Mouse (Mus musculus): ENCODE measurements around the gene Crhr2. TPM values are rescaled to one million over a fixed set of nuclear protein-coding genes. Genes with fewer than 3 reads are reported as not detected.

Gene Crhr2
- polyA plus RNA-seq (2012; ENCODE audit: insufficient read depth, low replicate concordance) = not detected in 2 replicates

DNA sequence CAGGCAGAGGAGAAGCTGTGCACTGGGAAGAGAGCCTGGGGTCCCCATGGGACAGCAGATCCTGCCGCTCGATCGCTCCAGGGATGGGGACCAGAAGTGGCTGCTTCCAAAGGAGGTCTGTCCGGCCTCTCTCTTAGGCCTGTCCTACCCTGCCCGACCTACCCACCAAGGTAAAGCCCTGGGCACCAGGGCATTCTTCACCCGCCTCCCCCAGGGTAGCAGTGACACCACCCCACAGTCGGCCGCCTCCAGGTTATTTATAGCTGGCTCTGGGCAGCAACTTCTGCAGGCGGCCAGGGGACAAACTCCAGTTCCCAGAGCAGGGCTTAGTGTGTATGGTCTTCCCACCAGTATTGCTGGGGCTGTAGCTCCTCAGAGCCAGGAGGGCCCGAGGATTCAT lies at the start of gene Crhr2:
Crhr2 (minus strand) TSS at position 223 of the 400 bp plus-strand sequence.
- Histone ChIP-seq H3K27me3 (replicated peaks) (peaks cover 76% of the 10 kb centered on the region), H3K36me3 (replicated peaks; ENCODE audit: low read length) (no peaks in the 10 kb centered on the region), H3K4me3 (replicated peaks) (no peak within 1 kb of the TSS), H3K4me1 (no peaks in the 10 kb centered on the region), H3K9me3 (peaks cover 12% of the 10 kb centered on the region)
- no peak for TF ChIP-seq FLI1 (IDR thresholded peaks at IDR 0.05; ENCODE audit: low read length)
- no peak for TF ChIP-seq GATA1 (IDR thresholded peaks at IDR 0.05; ENCODE audit: borderline replicate concordance, low read length)

DNA sequence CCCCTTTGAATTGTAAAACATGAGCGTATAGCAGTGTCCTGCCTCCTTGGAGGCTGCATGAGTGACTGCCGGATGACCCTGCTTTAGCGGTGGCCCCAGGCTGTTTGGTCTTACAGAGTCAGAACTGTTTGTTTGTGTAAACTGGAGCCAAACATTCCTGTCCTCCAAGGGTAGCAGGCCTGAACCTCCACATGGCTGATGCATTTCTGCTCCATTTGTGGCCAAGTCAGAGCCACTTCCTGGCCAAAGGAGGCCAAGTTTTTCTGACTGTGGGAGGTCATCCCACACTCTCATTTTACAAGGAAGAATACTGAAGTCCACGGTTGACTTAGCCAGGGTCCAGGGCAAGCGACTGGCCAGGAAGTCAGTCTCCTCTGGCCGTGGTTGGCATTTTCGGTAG lies 46.7 kb upstream of the Crhr2 start:
- H3K9me3 ChIP-seq = peaks cover 9% of the 10 kb centered on the region; the same call in 1 of the 2 replicates
- H3K27me3 ChIP-seq (replicated peaks) = peaks cover 39% of the 10 kb centered on the region
- peaks cover 8% of the 10 kb centered on the region for H3K4me1 ChIP-seq
- no peak for TF ChIP-seq FLI1 (IDR thresholded peaks at IDR 0.05; ENCODE audit: low read length)
- no peak for TF ChIP-seq GATA1 (IDR thresholded peaks at IDR 0.05; ENCODE audit: borderline replicate concordance, low read length)
- no peak overlapping the region for H3K4me3 ChIP-seq (replicated peaks)
- no peaks in the 10 kb centered on the region for H3K36me3 ChIP-seq (replicated peaks; ENCODE audit: low read length)

GRCm38 (mm10) chr6:55177060-55177732 lies 44.4 kb upstream of the Crhr2 start:
- peaks cover 8% of the 10 kb centered on the region for H3K4me1 ChIP-seq
- peaks cover 54% of the 10 kb centered on the region for H3K27me3 ChIP-seq (replicated peaks)
- H3K9me3 ChIP-seq = no peaks in the 10 kb centered on the region
- H3K36me3 ChIP-seq (replicated peaks; ENCODE audit: low read length) = no peaks in the 10 kb centered on the region
- peak overlapping the region; percentile 20 for H3K4me3 ChIP-seq (replicated peaks)
- TF ChIP-seq GATA1 (IDR thresholded peaks at IDR 0.05; ENCODE audit: borderline replicate concordance, low read length) (no peak), FLI1 (IDR thresholded peaks at IDR 0.05; ENCODE audit: low read length) (no peak)

DNA sequence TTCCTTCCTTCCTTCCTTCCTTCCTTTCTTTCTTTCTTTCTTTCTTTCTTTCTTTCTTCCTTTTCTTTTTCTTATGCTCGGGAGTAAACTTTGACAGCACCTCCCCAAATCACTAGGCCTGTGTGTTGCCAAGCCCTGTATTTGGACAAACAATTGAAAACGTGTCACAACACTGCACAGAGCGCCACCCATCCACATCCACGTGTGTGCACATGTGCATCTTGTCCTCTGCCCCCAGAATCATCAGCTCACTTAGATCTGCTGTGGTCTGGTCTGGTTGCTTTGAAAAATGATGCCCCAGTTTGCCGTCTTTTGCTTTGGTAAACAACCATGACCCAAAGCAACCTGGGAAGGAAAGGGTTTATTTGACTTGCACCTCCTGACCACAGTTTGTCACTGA lies 43.1 kb upstream of the Crhr2 start:
- TF ChIP-seq GATA1 (IDR thresholded peaks at IDR 0.05; ENCODE audit: borderline replicate concordance, low read length) = no peak
- no peak for TF ChIP-seq FLI1 (IDR thresholded peaks at IDR 0.05; ENCODE audit: low read length)
- no peaks in the 10 kb centered on the region for H3K9me3 ChIP-seq

DNA sequence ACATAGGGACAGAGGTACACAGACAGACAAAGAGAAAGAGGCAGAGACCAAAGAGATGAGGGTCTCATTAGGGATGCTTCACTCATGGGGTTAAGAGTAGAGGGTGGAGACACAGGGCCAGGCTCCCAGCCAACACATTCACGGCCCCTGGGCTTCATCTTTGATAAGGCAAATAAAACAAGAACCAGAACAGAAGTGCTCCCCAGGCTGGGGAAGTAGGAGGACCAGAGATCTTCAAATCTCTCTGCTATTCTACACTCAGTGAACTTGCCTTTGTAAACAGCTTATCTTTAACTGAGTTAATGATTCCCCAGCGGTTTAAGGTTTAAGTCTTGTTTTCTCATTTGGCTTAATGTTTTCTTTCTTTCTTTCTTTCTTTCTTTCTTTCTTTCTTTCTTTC lies 42.6 kb upstream of the Crhr2 start:
- H3K4me3 ChIP-seq (replicated peaks) = no peak overlapping the region
- TF ChIP-seq GATA1 (IDR thresholded peaks at IDR 0.05; ENCODE audit: borderline replicate concordance, low read length) (no peak), FLI1 (IDR thresholded peaks at IDR 0.05; ENCODE audit: low read length) (no peak)

More for the DNA sequence above, 43.1 kb upstream of the Crhr2 start:
- H3K4me1 ChIP-seq = peaks cover 8% of the 10 kb centered on the region
- no peak overlapping the region for H3K4me3 ChIP-seq (replicated peaks)
- no peaks in the 10 kb centered on the region for H3K36me3 ChIP-seq (replicated peaks; ENCODE audit: low read length)
- H3K27me3 ChIP-seq (replicated peaks) = peaks cover 58% of the 10 kb centered on the region

GRCm38 (mm10) chr6:55174741-55175181 lies 41.9 kb upstream of the Crhr2 start, which contains the start of gene Inmt:
Inmt (minus strand) TSS chr6:55175043.
- Histone ChIP-seq H3K36me3 (replicated peaks; ENCODE audit: low read length) (no peaks in the 10 kb centered on the region), H3K27me3 (replicated peaks) (peaks cover 64% of the 10 kb centered on the region), H3K4me3 (replicated peaks) (no peak within 1 kb of the TSS), H3K9me3 (no peaks in the 10 kb centered on the region), H3K4me1 (peaks cover 8% of the 10 kb centered on the region)
- TF ChIP-seq GATA1 (IDR thresholded peaks at IDR 0.05; ENCODE audit: borderline replicate concordance, low read length) (no peak), FLI1 (IDR thresholded peaks at IDR 0.05; ENCODE audit: low read length) (no peak)

More for the DNA sequence above, 42.6 kb upstream of the Crhr2 start:
- Histone ChIP-seq H3K27me3 (replicated peaks) (peaks cover 62% of the 10 kb centered on the region), H3K36me3 (replicated peaks; ENCODE audit: low read length) (no peaks in the 10 kb centered on the region), H3K9me3 (no peaks in the 10 kb centered on the region), H3K4me1 (peaks cover 8% of the 10 kb centered on the region)

DNA sequence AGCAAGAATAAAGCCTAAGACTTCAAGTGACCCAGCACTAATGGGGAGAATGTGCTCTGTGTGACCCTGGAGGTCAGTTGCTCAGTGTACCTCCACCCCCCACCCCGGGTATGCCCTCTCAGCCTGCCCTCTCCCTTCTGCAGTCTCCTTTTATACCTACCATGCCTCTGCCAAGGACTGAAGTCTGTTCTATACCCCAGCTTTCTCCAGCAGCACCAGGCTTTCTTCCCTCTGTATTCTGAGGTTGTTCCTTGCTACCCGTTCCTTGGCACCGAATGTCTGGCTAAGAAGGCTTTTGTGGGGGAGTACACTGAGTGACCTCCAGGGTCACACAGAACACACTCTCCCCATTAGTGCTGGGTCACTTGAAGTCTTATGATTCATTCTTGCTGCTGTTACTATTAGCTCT lies 41.1 kb upstream of the Crhr2 start:
- Histone ChIP-seq H3K9me3 (no peaks in the 10 kb centered on the region), H3K4me1 (peaks cover 8% of the 10 kb centered on the region), H3K27me3 (replicated peaks) (peaks cover 64% of the 10 kb centered on the region), H3K36me3 (replicated peaks; ENCODE audit: low read length) (no peaks in the 10 kb centered on the region), H3K4me3 (replicated peaks) (no peak overlapping the region)
- no peak for TF ChIP-seq FLI1 (IDR thresholded peaks at IDR 0.05; ENCODE audit: low read length)
- no peak for TF ChIP-seq GATA1 (IDR thresholded peaks at IDR 0.05; ENCODE audit: borderline replicate concordance, low read length)

GRCm38 (mm10) chr6:55173171-55173570 lies 40.4 kb upstream of the Crhr2 start:
- no peaks in the 10 kb centered on the region for H3K36me3 ChIP-seq (replicated peaks; ENCODE audit: low read length)
- peaks cover 8% of the 10 kb centered on the region for H3K4me1 ChIP-seq
- peaks cover 63% of the 10 kb centered on the region for H3K27me3 ChIP-seq (replicated peaks)
- H3K4me3 ChIP-seq (replicated peaks) = peak overlapping the region; percentile 33
- H3K9me3 ChIP-seq = no peaks in the 10 kb centered on the region
- no peak for TF ChIP-seq GATA1 (IDR thresholded peaks at IDR 0.05; ENCODE audit: borderline replicate concordance, low read length)
- TF ChIP-seq FLI1 (IDR thresholded peaks at IDR 0.05; ENCODE audit: low read length) = no peak

DNA sequence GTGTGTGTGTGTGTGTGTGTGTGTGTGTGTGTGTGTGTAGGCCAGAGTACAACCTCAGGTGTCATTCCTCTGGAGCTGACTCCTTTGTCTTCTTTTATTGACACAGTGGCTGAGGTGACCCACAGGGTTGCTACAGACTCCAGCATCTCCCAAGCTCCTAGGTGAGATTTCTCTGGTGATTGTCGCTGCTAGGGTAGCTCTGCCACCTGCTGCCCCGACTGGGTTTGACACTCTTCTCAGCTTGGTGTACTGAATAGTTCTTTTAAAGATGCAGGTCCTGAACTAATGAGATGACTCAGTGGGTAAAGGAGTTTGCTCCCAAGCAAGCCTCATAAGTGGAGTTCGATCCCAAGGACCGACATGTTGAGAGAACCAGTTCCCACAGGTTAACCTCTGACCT lies 38.8 kb upstream of the Crhr2 start:
- TF ChIP-seq GATA1 (IDR thresholded peaks at IDR 0.05; ENCODE audit: borderline replicate concordance, low read length) (no peak), FLI1 (IDR thresholded peaks at IDR 0.05; ENCODE audit: low read length) (no peak)
- Histone ChIP-seq H3K9me3 (no peaks in the 10 kb centered on the region), H3K27me3 (replicated peaks) (peaks cover 65% of the 10 kb centered on the region)

GRCm38 (mm10) chr6:55169818-55170217 lies 37.0 kb upstream of the Crhr2 start:
- H3K36me3 ChIP-seq (replicated peaks; ENCODE audit: low read length) = no peaks in the 10 kb centered on the region
- H3K9me3 ChIP-seq = no peaks in the 10 kb centered on the region
- H3K27me3 ChIP-seq (replicated peaks) = peaks cover 71% of the 10 kb centered on the region
- TF ChIP-seq GATA1 (IDR thresholded peaks at IDR 0.05; ENCODE audit: borderline replicate concordance, low read length) (no peak), FLI1 (IDR thresholded peaks at IDR 0.05; ENCODE audit: low read length) (no peak)
- H3K4me1 ChIP-seq = peaks cover 10% of the 10 kb centered on the region
- no peak overlapping the region for H3K4me3 ChIP-seq (replicated peaks)

More for the DNA sequence above, 38.8 kb upstream of the Crhr2 start:
- Histone ChIP-seq H3K4me1 (peaks cover 8% of the 10 kb centered on the region), H3K4me3 (replicated peaks) (no peak overlapping the region), H3K36me3 (replicated peaks; ENCODE audit: low read length) (no peaks in the 10 kb centered on the region)
